ENCODE assay signal across 22 mouse cellular contexts in the genomic region with DNA sequence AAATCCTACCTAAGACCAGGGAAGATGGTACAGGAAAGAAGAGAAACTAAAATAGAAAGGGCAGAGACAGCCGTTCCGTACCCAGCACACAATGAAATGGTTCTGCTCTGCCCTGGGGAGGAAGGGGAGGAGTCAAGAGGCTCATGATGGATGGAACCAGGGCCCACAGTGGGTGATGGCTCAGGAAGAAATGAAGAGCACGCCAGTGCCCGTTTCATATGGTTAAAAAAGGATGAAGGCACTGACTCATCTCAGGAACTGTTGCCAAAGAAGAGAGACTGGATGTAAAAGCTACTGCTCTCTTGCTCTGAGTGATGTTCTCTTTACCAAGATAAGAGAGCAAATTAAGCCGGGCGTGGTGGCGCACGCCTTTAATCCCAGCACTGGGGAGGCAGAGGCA. TPM values are rescaled to one million over a fixed set of nuclear protein-coding genes. Genes with fewer than 3 reads are reported as not detected.
DNase-seq lines count a peak whose midpoint lies in the region; ATAC-seq and TF ChIP-seq lines count a peak whose summit lies in the region.
"Had no signal": no experiment of that assay in that cellular context is flagged by ENCODE, and none has a peak within 500 bp of the region (broad histone marks: within the 10 kb centered on the region; RNA-seq: fewer than 3 reads in every experiment).

No protein-coding gene starts in this region.

- no peak for TF ChIP-seq EP300 in lung, postnatal 0 days (IDR thresholded peaks at IDR 0.05)

- no peak for TF ChIP-seq CTCF in lung, postnatal 0 days (IDR thresholded peaks at IDR 0.05)

- 92% methylated on average over 8 of the region's 8 CpGs for WGBS in midbrain, embryonic 11.5 days
- WGBS in lung, postnatal 0 days: 77% methylated on average over 8 of the region's 8 CpGs

- no peak overlapping the region for H3K9ac ChIP-seq in midbrain, embryonic 11.5 days (ENCODE audit: low read length)
- no peak overlapping the region for H3K9ac ChIP-seq in lung, postnatal 0 days (replicated peaks; ENCODE audit: low read depth)
- H3K9ac ChIP-seq: embryonic facial prominence, embryonic 13.5 days; forebrain, embryonic 13.5 days; heart, embryonic 12.5 days; hindbrain, embryonic 15.5 days; intestine, embryonic 15.5 days had no signal

- no peaks in the 10 kb centered on the region for H3K36me3 ChIP-seq in midbrain, embryonic 11.5 days (ENCODE audit: control insufficient read depth, insufficient read depth, low read length)
- no peaks in the 10 kb centered on the region for H3K36me3 ChIP-seq in lung, postnatal 0 days (ENCODE audit: insufficient read depth, low read length)
- H3K36me3 ChIP-seq: hindbrain, embryonic 15.5 days; intestine, embryonic 15.5 days had no signal

- H3K27ac ChIP-seq in midbrain, embryonic 11.5 days (ENCODE audit: low read depth, low read length): no peak overlapping the region
- no peak overlapping the region for H3K27ac ChIP-seq in lung, postnatal 0 days (ENCODE audit: low read length)
- H3K27ac ChIP-seq: embryonic facial prominence, embryonic 13.5 days; forebrain, embryonic 13.5 days; heart, adult 2 months; hindbrain, embryonic 10.5 days; hindbrain, embryonic 15.5 days; intestine, embryonic 15.5 days had no signal

- H3K4me3 ChIP-seq in midbrain, embryonic 11.5 days (ENCODE audit: low read depth, low read length): no peak overlapping the region
- no peak overlapping the region for H3K4me3 ChIP-seq in lung, postnatal 0 days (ENCODE audit: low read depth, low read length)
- H3K4me3 ChIP-seq: embryonic facial prominence, embryonic 13.5 days; forebrain, embryonic 13.5 days; heart, adult 2 months; heart, embryonic 12.5 days; hindbrain, embryonic 10.5 days; hindbrain, embryonic 15.5 days; intestine, embryonic 15.5 days had no signal

- H3K27me3 ChIP-seq in midbrain, embryonic 11.5 days (ENCODE audit: control insufficient read depth, insufficient read depth, low read length): no peaks in the 10 kb centered on the region
- H3K27me3 ChIP-seq in lung, postnatal 0 days (replicated peaks; ENCODE audit: insufficient read depth, low read length): no peaks in the 10 kb centered on the region
- H3K27me3 ChIP-seq: embryonic facial prominence, embryonic 13.5 days; forebrain, embryonic 13.5 days; heart, embryonic 12.5 days; hindbrain, embryonic 15.5 days; intestine, embryonic 15.5 days had no signal

- H3K4me2 ChIP-seq in midbrain, embryonic 11.5 days: no peak overlapping the region
- H3K4me2 ChIP-seq in lung, postnatal 0 days (replicated peaks; ENCODE audit: low read depth, low read length): no peak overlapping the region
- H3K4me2 ChIP-seq: embryonic facial prominence, embryonic 13.5 days; forebrain, embryonic 13.5 days; heart, embryonic 12.5 days; hindbrain, embryonic 15.5 days; intestine, embryonic 15.5 days had no signal

- ATAC-seq in midbrain, embryonic 11.5 days (ENCODE audit: low FRiP score): no peak
- ATAC-seq in lung, postnatal 0 days: no peak
- ATAC-seq: forebrain, embryonic 13.5 days; intestine, embryonic 15.5 days had no signal

- H3K9me3 ChIP-seq in midbrain, embryonic 11.5 days (ENCODE audit: control insufficient read depth, low read length): no peaks in the 10 kb centered on the region
- H3K9me3 ChIP-seq in lung, postnatal 0 days (ENCODE audit: low read length): no peaks in the 10 kb centered on the region
- H3K9me3 ChIP-seq: embryonic facial prominence, embryonic 13.5 days; forebrain, embryonic 13.5 days; hindbrain, embryonic 15.5 days; intestine, embryonic 15.5 days had no signal

- intact Hi-C loops in gastrocnemius, postnatal 36 days (cut with DNase I): no loop called here

- peak; percentile 20 for DNase-seq in right cerebral cortex, adult 18-20 months
- DNase-seq in right cerebral cortex, postnatal 4 days: no peak
- DNase-seq in 416B (ENCODE audit: low read depth) (peak; percentile 82), R1 (ENCODE audit: low read depth, low spot score) (peak; percentile 53)
- peak; percentile 62 for DNase-seq in induced T-regulatory cell, adult 2 months (ENCODE audit: low read depth)
- no peak for DNase-seq in gastrocnemius, postnatal 36 days
- no peak for DNase-seq in midbrain, embryonic 11.5 days (ENCODE audit: low spot score, missing footprints)
- DNase-seq in lung, postnatal 0 days (ENCODE audit: low spot score): no peak
- DNase-seq: adrenal gland, adult 2 months; adrenal gland, postnatal 36 days; cerebellum, adult 11 months; cerebellum, adult 9-10 months; cerebellum, postnatal 25 days; gastrocnemius, postnatal 10 days; heart, adult 2 months; kidney, adult 18-20 months had no signal

- H3K4me1 ChIP-seq in midbrain, embryonic 11.5 days (ENCODE audit: control insufficient read depth, insufficient read depth, low read length): no peaks in the 10 kb centered on the region
- no peaks in the 10 kb centered on the region for H3K4me1 ChIP-seq in lung, postnatal 0 days (ENCODE audit: insufficient read depth, low read depth, low read length)
- H3K4me1 ChIP-seq: embryonic facial prominence, embryonic 13.5 days; forebrain, embryonic 13.5 days; heart, embryonic 12.5 days; hindbrain, embryonic 10.5 days; hindbrain, embryonic 15.5 days; intestine, embryonic 15.5 days had no signal

RNA-seq across cellular contexts. Expression of gene Tent4b, which starts 21.7 kb away (rescaled TPM):
- total RNA-seq in gastrocnemius, postnatal 36 days (2021): 10 to 100 TPM; 12.8 to 13.3 TPM
- 12.5 and 15.0 TPM in 2 replicates for polyA plus RNA-seq in midbrain, embryonic 11.5 days (2014; fragmentation: Nextera tagmentation; extraction: Ambion mirVana)
- polyA plus RNA-seq in lung, postnatal 0 days (2015; fragmentation: Nextera tagmentation; extraction: Ambion mirVana): 6.5 and 6.7 TPM in 2 replicates

RNA-seq across cellular contexts. Expression of gene Heatr3, which starts 39.6 kb away (rescaled TPM):
- 10 to 100 TPM; 24.0 to 30.1 TPM for total RNA-seq in gastrocnemius, postnatal 36 days (2021)
- 45.6 and 46.0 TPM in 2 replicates for polyA plus RNA-seq in midbrain, embryonic 11.5 days (2014; fragmentation: Nextera tagmentation; extraction: Ambion mirVana)
- polyA plus RNA-seq in lung, postnatal 0 days (2015; fragmentation: Nextera tagmentation; extraction: Ambion mirVana): 12.9 and 13.5 TPM in 2 replicates

RNA-seq across cellular contexts. Expression of gene Cnep1r1, which starts 58.7 kb away (rescaled TPM):
- total RNA-seq in gastrocnemius, postnatal 36 days (2021): 10 to 100 TPM; 28.3 to 31.7 TPM
- polyA plus RNA-seq in midbrain, embryonic 11.5 days (2014; fragmentation: Nextera tagmentation; extraction: Ambion mirVana): 34.5 and 35.6 TPM in 2 replicates
- polyA plus RNA-seq in lung, postnatal 0 days (2015; fragmentation: Nextera tagmentation; extraction: Ambion mirVana): 45.8 and 46.4 TPM in 2 replicates

Comparison
In these comparisons a context has a peak if more than half of its experiments do, and no peak if none do; other contexts are left out.
1. DNase-seq: peak in right cerebral cortex, adult 18-20 months (single experiment), 416B (single experiment), R1 (single experiment) and induced T-regulatory cell, adult 2 months (single experiment); none in right cerebral cortex, postnatal 4 days (single experiment), gastrocnemius, postnatal 36 days (0 of 2), midbrain, embryonic 11.5 days (single experiment) and lung, postnatal 0 days (single experiment).